In the genomic region with DNA sequence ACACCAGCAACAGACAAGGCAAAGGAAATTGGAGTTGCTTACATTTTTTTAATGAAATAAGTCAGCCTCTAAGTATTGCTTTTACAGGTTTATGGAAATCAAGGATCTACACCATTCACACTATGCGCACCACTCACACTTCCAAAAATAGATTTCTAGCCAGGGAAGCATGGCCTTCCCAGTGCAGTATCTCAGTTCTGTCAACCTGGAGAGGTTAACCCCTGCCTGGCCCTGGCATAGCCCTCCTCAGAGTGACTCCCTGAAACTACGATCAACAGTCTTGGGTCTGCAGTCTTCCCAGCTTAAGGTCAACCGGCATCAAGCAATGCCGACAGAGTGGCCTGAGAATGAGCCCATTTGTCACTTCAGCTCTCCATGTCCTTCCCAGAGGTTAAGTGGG, we compare ENCODE assay signal across 24 mouse cellular contexts. TPM values are rescaled to one million over a fixed set of nuclear protein-coding genes. Genes with fewer than 3 reads are reported as not detected.
"Had no signal": no experiment of that assay in that cellular context is flagged by ENCODE, and none has a peak within 500 bp of the region (broad histone marks: within the 10 kb centered on the region; RNA-seq: fewer than 3 reads in every experiment).

No protein-coding gene starts in this region.

- H3K27ac ChIP-seq: forebrain, embryonic 15.5 days; hindbrain, embryonic 13.5 days; hindbrain, embryonic 15.5 days; hindbrain, postnatal 0 days; kidney, embryonic 15.5 days; kidney, postnatal 0 days; limb, embryonic 13.5 days; limb, embryonic 15.5 days; liver, embryonic 12.5 days; liver, embryonic 14.5 days had no signal

- H3K9me3 ChIP-seq: forebrain, embryonic 15.5 days; hindbrain, embryonic 13.5 days; hindbrain, embryonic 15.5 days; kidney, embryonic 15.5 days; limb, embryonic 13.5 days; limb, embryonic 15.5 days; liver, embryonic 12.5 days had no signal

- H3K4me1 ChIP-seq: limb, embryonic 13.5 days had no signal

- H3K4me2 ChIP-seq: forebrain, embryonic 15.5 days; hindbrain, embryonic 13.5 days; hindbrain, embryonic 15.5 days; kidney, embryonic 15.5 days; limb, embryonic 13.5 days; limb, embryonic 15.5 days; liver, embryonic 12.5 days had no signal

- DNase-seq: forebrain, postnatal 0 days; gastrocnemius, postnatal 14 days; gastrocnemius, postnatal 36 days; kidney, adult 11 months; kidney, adult 2 months; kidney, adult 9 months; kidney, postnatal 14 days; kidney, postnatal 36 days; layer of hippocampus, adult 9-11 months; layer of hippocampus, postnatal 36 days; left cerebral cortex, postnatal 4 days; lung, adult 18-20 months had no signal

- H3K9ac ChIP-seq: forebrain, embryonic 15.5 days; forebrain, postnatal 0 days; hindbrain, embryonic 13.5 days; hindbrain, embryonic 15.5 days; kidney, embryonic 15.5 days; limb, embryonic 13.5 days; limb, embryonic 15.5 days; liver, embryonic 12.5 days; liver, embryonic 14.5 days had no signal

- H3K4me3 ChIP-seq: forebrain, embryonic 15.5 days; hindbrain, embryonic 13.5 days; hindbrain, embryonic 15.5 days; kidney, embryonic 15.5 days; limb, embryonic 13.5 days; limb, embryonic 15.5 days; liver, embryonic 12.5 days had no signal

- ATAC-seq: forebrain, embryonic 15.5 days; forebrain, postnatal 0 days; hindbrain, postnatal 0 days; intestine, embryonic 16.5 days; liver, embryonic 12.5 days had no signal

- H3K27me3 ChIP-seq: forebrain, embryonic 15.5 days; hindbrain, embryonic 13.5 days; hindbrain, embryonic 15.5 days; kidney, embryonic 15.5 days; limb, embryonic 13.5 days; limb, embryonic 15.5 days; liver, embryonic 12.5 days had no signal

RNA-seq across cellular contexts. Expression of gene Ciita, which starts 50.3 kb away (rescaled TPM):
- total RNA-seq: forebrain, postnatal 0 days; hindbrain, postnatal 0 days; left cerebral cortex, postnatal 10 days had no signal
